Mouse (Mus musculus) cortical plate, adult 2 months (tissue): ENCODE measurements around the gene Fbxl7.

Experiments
- CTCF ChIP-seq: fragments of 200-500 bp; IDR thresholded peaks from 2 replicates; pipeline ENCODE4 v1.5.1; 2011; ENCODE audit warnings: mild to moderate bottlenecking, control low read depth, low read length; ENCODE audit not compliant: insufficient read depth; ENCODE audit errors: extremely low read depth
- POLR2A ChIP-seq: fragments of 200-500 bp; IDR thresholded peaks from 2 replicates; pipeline ENCODE4 v1.6.1; 2011; ENCODE audit warnings: mild to moderate bottlenecking, low read length, control low read depth; ENCODE audit not compliant: insufficient read depth; ENCODE audit errors: extremely low read depth

GRCm38 (mm10) chr15:26715635-26716034 lies 179.7 kb downstream of the Fbxl7 start:
- TF ChIP-seq POLR2A (no peak), CTCF (no peak)
